In the genomic region with DNA sequence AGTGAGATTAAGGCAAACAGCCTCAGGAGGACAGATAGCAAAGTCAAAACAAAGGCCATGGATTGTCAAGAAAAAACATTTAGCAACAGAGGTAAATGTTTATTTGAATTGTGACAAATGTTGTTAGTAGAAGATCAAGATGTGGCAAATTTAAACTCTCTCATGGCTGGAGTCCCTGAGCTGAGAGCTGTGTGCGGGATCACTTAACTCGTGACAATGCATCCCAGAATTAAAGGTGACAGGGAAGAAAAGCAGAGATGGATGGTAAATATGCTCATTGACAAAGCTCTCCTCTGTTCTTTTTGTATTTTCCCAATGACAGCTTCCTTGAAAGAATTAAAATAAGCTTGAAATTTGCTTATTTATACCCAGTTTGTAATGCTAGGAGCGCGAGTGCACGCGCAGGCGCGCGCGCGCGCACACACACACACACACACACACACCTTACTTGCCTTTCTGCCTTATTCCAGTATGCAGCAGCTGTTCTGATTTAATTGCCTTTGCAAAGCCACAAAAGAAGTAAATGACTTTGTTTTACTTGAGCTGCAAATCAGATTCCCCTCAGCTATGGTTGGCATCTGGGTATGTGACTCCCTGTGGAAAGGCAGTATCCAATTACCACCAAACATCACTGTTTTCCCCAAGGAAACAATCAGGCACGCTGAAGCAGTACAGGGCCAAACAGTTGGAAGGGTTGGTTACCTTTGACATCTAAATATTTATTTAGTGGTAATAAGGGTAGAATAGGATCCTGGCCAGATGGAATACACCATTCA, we compare ENCODE assay signal across 11 mouse cellular contexts.
DNase-seq lines count a peak whose midpoint lies in the region; ATAC-seq lines count a peak whose summit lies in the region.
"Had no signal": no experiment of that assay in that cellular context is flagged by ENCODE, and none has a peak within 500 bp of the region (broad histone marks: within the 10 kb centered on the region; RNA-seq: fewer than 3 reads in every experiment).

No protein-coding gene starts in this region.

- H3K27ac ChIP-seq in embryonic facial prominence, embryonic 11.5 days (replicated peaks; ENCODE audit: low read depth, low read length) = no peak overlapping the region
- H3K27ac ChIP-seq in hindbrain, embryonic 13.5 days = peak overlapping the region; percentile 75
- H3K27ac ChIP-seq in midbrain, embryonic 13.5 days = peak overlapping the region; percentile 55
- H3K27ac ChIP-seq in liver, embryonic 11.5 days (ENCODE audit: low read depth, low read length) = no peak overlapping the region

- no peak overlapping the region for H3K4me3 ChIP-seq in embryonic facial prominence, embryonic 11.5 days (ENCODE audit: low read depth, low read length)
- H3K4me3 ChIP-seq in hindbrain, embryonic 13.5 days = peak overlapping the region; percentile 22
- no peak overlapping the region for H3K4me3 ChIP-seq in midbrain, embryonic 13.5 days (replicated peaks)
- no peak overlapping the region for H3K4me3 ChIP-seq in liver, embryonic 11.5 days (ENCODE audit: low read depth, low read length)

- H3K4me1 ChIP-seq in embryonic facial prominence, embryonic 11.5 days (ENCODE audit: control insufficient read depth, insufficient read depth, low read length) = no peaks in the 10 kb centered on the region
- peaks cover 27% of the 10 kb centered on the region for H3K4me1 ChIP-seq in hindbrain, embryonic 13.5 days (replicated peaks)
- H3K4me1 ChIP-seq in midbrain, embryonic 13.5 days (replicated peaks) = peaks cover 19% of the 10 kb centered on the region
- H3K4me1 ChIP-seq in liver, embryonic 11.5 days (replicated peaks; ENCODE audit: control insufficient read depth, insufficient read depth, low read length) = no peaks in the 10 kb centered on the region

- H3K4me2 ChIP-seq in embryonic facial prominence, embryonic 11.5 days (ENCODE audit: low read depth, low read length) = no peak overlapping the region
- H3K4me2 ChIP-seq in hindbrain, embryonic 13.5 days = peak overlapping the region; percentile 45
- peak overlapping the region; percentile 23; the same call in 1 of the 2 replicates for H3K4me2 ChIP-seq in midbrain, embryonic 13.5 days (replicated peaks)
- no peak overlapping the region for H3K4me2 ChIP-seq in liver, embryonic 11.5 days

- 50% methylated on average over 13 of the region's 13 CpGs for WGBS in embryonic facial prominence, embryonic 11.5 days
- WGBS in hindbrain, embryonic 13.5 days = 46% methylated on average over 13 of the region's 13 CpGs
- 50% methylated on average over 13 of the region's 13 CpGs for WGBS in midbrain, embryonic 13.5 days
- 81% methylated on average over 13 of the region's 13 CpGs for WGBS in liver, embryonic 11.5 days

- H3K9me3 ChIP-seq in embryonic facial prominence, embryonic 11.5 days (replicated peaks; ENCODE audit: control insufficient read depth, low read length) = no peaks in the 10 kb centered on the region
- no peaks in the 10 kb centered on the region for H3K9me3 ChIP-seq in hindbrain, embryonic 13.5 days
- H3K9me3 ChIP-seq in midbrain, embryonic 13.5 days = no peaks in the 10 kb centered on the region
- H3K9me3 ChIP-seq in liver, embryonic 11.5 days (ENCODE audit: control insufficient read depth, low read length) = no peaks in the 10 kb centered on the region

- peak; percentile 3 for DNase-seq in ZHBTc4 (ENCODE audit: low read depth, low spot score)
- peak; percentile 63 for DNase-seq in embryonic facial prominence, embryonic 11.5 days (ENCODE audit: low spot score)
- DNase-seq in liver, embryonic 11.5 days (ENCODE audit: low spot score) = no peak
- DNase-seq in thymus, postnatal 4 days = no peak
- DNase-seq in adrenal gland, adult 18-20 months (ENCODE audit: low spot score in 2 of 2) = no peak
- no peak for DNase-seq in adipocyte (ENCODE audit: low spot score)
- DNase-seq: cerebellum, postnatal 14 days; kidney, adult 8-10 months; lung, postnatal 10 days had no signal

- H3K27me3 ChIP-seq in embryonic facial prominence, embryonic 11.5 days (ENCODE audit: control insufficient read depth, insufficient read depth, low read length) = no peaks in the 10 kb centered on the region
- no peaks in the 10 kb centered on the region for H3K27me3 ChIP-seq in hindbrain, embryonic 13.5 days
- no peaks in the 10 kb centered on the region for H3K27me3 ChIP-seq in midbrain, embryonic 13.5 days
- no peaks in the 10 kb centered on the region for H3K27me3 ChIP-seq in liver, embryonic 11.5 days (replicated peaks; ENCODE audit: control insufficient read depth, insufficient read depth, low read length)

- H3K9ac ChIP-seq in embryonic facial prominence, embryonic 11.5 days (replicated peaks; ENCODE audit: low read length) = no peak overlapping the region
- H3K9ac ChIP-seq in hindbrain, embryonic 13.5 days = no peak overlapping the region
- H3K9ac ChIP-seq in midbrain, embryonic 13.5 days (replicated peaks) = no peak overlapping the region
- no peak overlapping the region for H3K9ac ChIP-seq in liver, embryonic 11.5 days (ENCODE audit: low read depth, low read length)

- ATAC-seq in embryonic facial prominence, embryonic 11.5 days (replicated peaks; ENCODE audit: insufficient number of reproducible peaks, low FRiP score, low TSS enrichment, low read depth) = peak; percentile 92
- ATAC-seq in hindbrain, embryonic 13.5 days (ENCODE audit: low FRiP score) = peak; percentile 79
- peak; percentile 89 for ATAC-seq in midbrain, embryonic 13.5 days
- no peak for ATAC-seq in liver, embryonic 11.5 days (replicated peaks; ENCODE audit: low FRiP score)

- H3K36me3 ChIP-seq in embryonic facial prominence, embryonic 11.5 days (replicated peaks; ENCODE audit: control insufficient read depth, insufficient read depth, low read depth, low read length) = no peaks in the 10 kb centered on the region
- no peaks in the 10 kb centered on the region for H3K36me3 ChIP-seq in hindbrain, embryonic 13.5 days
- H3K36me3 ChIP-seq in midbrain, embryonic 13.5 days = no peaks in the 10 kb centered on the region
- H3K36me3 ChIP-seq in liver, embryonic 11.5 days (ENCODE audit: control insufficient read depth, insufficient read depth, low read length) = no peaks in the 10 kb centered on the region

Comparison
In these comparisons a context has a peak if more than half of its experiments do, and no peak if none do; other contexts are left out.
1. DNase-seq: peak in ZHBTc4 (single experiment) and embryonic facial prominence, embryonic 11.5 days (single experiment); none in liver, embryonic 11.5 days (single experiment), thymus, postnatal 4 days (single experiment), adrenal gland, adult 18-20 months (0 of 2) and adipocyte (single experiment).
2. H3K27ac ChIP-seq: peak in hindbrain, embryonic 13.5 days (single experiment) and midbrain, embryonic 13.5 days (single experiment); none in embryonic facial prominence, embryonic 11.5 days (single experiment) and liver, embryonic 11.5 days (single experiment).
3. H3K4me2 ChIP-seq: peak in hindbrain, embryonic 13.5 days (single experiment) and midbrain, embryonic 13.5 days (single experiment); none in embryonic facial prominence, embryonic 11.5 days (single experiment) and liver, embryonic 11.5 days (single experiment).